Mouse (Mus musculus) thymus, postnatal 10 days (tissue): ENCODE results near the gene Gpx4.
"Not testable (repeated sequence)": the region's sequence is repeated elsewhere in the genome, so short reads cannot be mapped to it uniquely, and the experiment has no call there.

Experiments used
- DNase-seq, 2 experiments: peaks; one replicate each; pipeline ENCODE4 v3.0.0; 2021; ENCODE audit warnings: low spot score in 2 of 2

Gene Gpx4

GRCm38 (mm10) chr10:80050244-80050643 lies 3.3 kb downstream of the Gpx4 start:
- no peak for DNase-seq

- no peak for DNase-seq
Measured at GRCm38 (mm10) chr10:80050885-80051617, 4.1 kb downstream of the Gpx4 start.

- peak; percentile 44 to 46 for DNase-seq
Measured at GRCm38 (mm10) chr10:80051618-80052373, 4.8 kb downstream of the Gpx4 start.

- DNase-seq: no peak
Measured at GRCm38 (mm10) chr10:80052374-80052764, 5.4 kb downstream of the Gpx4 start.

- DNase-seq: peak; percentile 99
Measured at GRCm38 (mm10) chr10:80053259-80053780, 6.4 kb downstream of the Gpx4 start.

GRCm38 (mm10) chr10:80053831-80054815 lies 7.2 kb downstream of the Gpx4 start:
- DNase-seq: peak; percentile 59 to 73

- DNase-seq: not testable (repeated sequence)
Measured at GRCm38 (mm10) chr10:80054911-80055310, 7.9 kb downstream of the Gpx4 start.

- DNase-seq: no peak
Measured at GRCm38 (mm10) chr10:80055364-80055763, 8.4 kb downstream of the Gpx4 start.

GRCm38 (mm10) chr10:80055891-80056290 lies 8.9 kb downstream of the Gpx4 start:
- DNase-seq: no peak

- DNase-seq: no peak
Measured at GRCm38 (mm10) chr10:80056506-80056905, 9.5 kb downstream of the Gpx4 start.

- no peak for DNase-seq
Measured at GRCm38 (mm10) chr10:80056976-80057682, 10.2 kb downstream of the Gpx4 start.

- DNase-seq: no peak
Measured at GRCm38 (mm10) chr10:80057683-80058326, 10.8 kb downstream of the Gpx4 start.

- no peak for DNase-seq
Measured at GRCm38 (mm10) chr10:80063104-80063503, 16.1 kb downstream of the Gpx4 start.

GRCm38 (mm10) chr10:80063877-80064650 lies 17.1 kb downstream of the Gpx4 start:
- peak in 1 of 2 experiments; percentile 40 for DNase-seq

GRCm38 (mm10) chr10:80069251-80069650 lies 22.3 kb downstream of the Gpx4 start:
- no peak for DNase-seq

GRCm38 (mm10) chr10:80069948-80070450 lies 23.0 kb downstream of the Gpx4 start:
- no peak for DNase-seq

- DNase-seq: no peak
Measured at GRCm38 (mm10) chr10:80070837-80071515, 24.0 kb downstream of the Gpx4 start.

- DNase-seq: no peak
Measured at GRCm38 (mm10) chr10:80071516-80071900, 24.5 kb downstream of the Gpx4 start.
